Mouse (Mus musculus) forebrain, postnatal 0 days (tissue): ENCODE results near the gene Kel. TPM values are rescaled to one million over a fixed set of nuclear protein-coding genes. Genes with fewer than 3 reads are reported as not detected.

Source experiments
- ATAC-seq: fragments of 200-750 bp; cut with Nextera tagmentation; 2 replicates; pipeline ENCODE4 v1.8.0; 2017; ENCODE audit warnings: mild to moderate bottlenecking, moderate library complexity
- DNase-seq: peaks from one replicate; pipeline ENCODE4 v3.0.0-alpha.2; 2015
- H3K27ac ChIP-seq: fragments of 300-500 bp; sonication (generic); 2 replicates; pipeline ENCODE4 v1.5.1; 2014; ENCODE audit warnings: low read depth, mild to moderate bottlenecking, antibody characterized with exemption, low read length, moderate library complexity, mixed read lengths
- H3K27me3 ChIP-seq: fragments of 300-500 bp; sonication (generic); 2 replicates; pipeline ENCODE4 v1.6.1; 2014; ENCODE audit warnings: mild to moderate bottlenecking, low read length, mixed read lengths; ENCODE audit not compliant: insufficient read depth
- H3K36me3 ChIP-seq: fragments of 300-500 bp; sonication (generic); 2 replicates; pipeline ENCODE4 v1.6.1; 2014; ENCODE audit warnings: mild to moderate bottlenecking, moderate library complexity; ENCODE audit not compliant: insufficient read depth
- H3K4me1 ChIP-seq: fragments of 300-500 bp; sonication (generic); 2 replicates; pipeline ENCODE4 v1.6.1; 2014; ENCODE audit warnings: antibody characterized with exemption; ENCODE audit not compliant: insufficient read depth
- H3K4me2 ChIP-seq: fragments of 300-500 bp; sonication (generic); 2 replicates; pipeline ENCODE4 v1.6.1; 2014; ENCODE audit warnings: low read depth, mild to moderate bottlenecking, moderate library complexity
- H3K4me3 ChIP-seq: fragments of 300-500 bp; sonication (generic); 2 replicates; pipeline ENCODE4 v1.5.1; 2014; ENCODE audit warnings: low read depth, low read length, mixed read lengths
- H3K9ac ChIP-seq: fragments of 300-500 bp; sonication (generic); 2 replicates; pipeline ENCODE4 v1.6.1; 2014; ENCODE audit warnings: mild to moderate bottlenecking
- H3K9me3 ChIP-seq: fragments of 300-500 bp; sonication (generic); 2 replicates; pipeline ENCODE4 v1.6.1; 2016; ENCODE audit warnings: low read length
- CTCF ChIP-seq: sonication (generic); IDR thresholded peaks from 2 replicates; pipeline ENCODE4 v1.5.1; 2016; ENCODE audit warnings: antibody characterized with exemption, control low read depth, low read depth
- WGBS: fragments of 180-500 bp; shearing (Covaris S2); extraction: QIAGEN DNeasy Blood & Tissue Kit; methylation state at CpG from one replicate; pipeline ENCODE4 v1.1.7; 2014; 5-methylcytosine and 5-hydroxymethylcytosine counted together
- polyA plus RNA-seq: library from polyadenylated mRNA; unstranded; fragments of >200 nt; fragmentation: Nextera tagmentation; extraction: Ambion mirVana; gene quantifications from 2 replicates; pipeline ENCODE4 v1.2.1, GENCODE M21; 2015
- total RNA-seq: library from RNA; depleted of rRNA; stranded (reverse); fragments of >200 nt; gene quantifications from 2 replicates; pipeline ENCODE4 v1.2.3, GENCODE M21; 2014

The Kel gene
- total and polyA plus RNA-seq, 2 experiments from 2014 or later, result not detected

GRCm38 (mm10) chr6:41706275-41706674, 2.1 kb upstream of the Kel start:
- H3K36me3 ChIP-seq, result no peaks in the 10 kb centered on the region
- H3K4me1 ChIP-seq, result no peaks in the 10 kb centered on the region
- DNase-seq (no peak), ATAC-seq (no peak)
- no peak overlapping the region for H3K27ac ChIP-seq
- WGBS, result 92% methylated on average over 7 of the region's 7 CpGs
- no peaks in the 10 kb centered on the region for H3K27me3 ChIP-seq
- TF ChIP-seq CTCF, result no peak
- H3K9me3 ChIP-seq, result no peaks in the 10 kb centered on the region
- H3K4me2 ChIP-seq, result no peak overlapping the region
- no peak overlapping the region for H3K4me3 ChIP-seq
- no peak overlapping the region for H3K9ac ChIP-seq

GRCm38 (mm10) chr6:41702928-41703327, 1.2 kb downstream of the Kel start:
- Histone ChIP-seq H3K4me2 (no peak overlapping the region), H3K27me3 (no peaks in the 10 kb centered on the region), H3K9me3 (no peaks in the 10 kb centered on the region), H3K4me3 (no peak overlapping the region), H3K9ac (no peak overlapping the region), H3K27ac (no peak overlapping the region), H3K36me3 (no peaks in the 10 kb centered on the region), H3K4me1 (no peaks in the 10 kb centered on the region)
- 80% methylated on average over 2 of the region's 2 CpGs for WGBS
- no peak for TF ChIP-seq CTCF
- ATAC-seq (no peak), DNase-seq (no peak)

GRCm38 (mm10) chr6:41701245-41701644, 2.9 kb downstream of the Kel start:
- H3K36me3 ChIP-seq, result no peaks in the 10 kb centered on the region
- no peak overlapping the region for H3K4me3 ChIP-seq
- no peaks in the 10 kb centered on the region for H3K27me3 ChIP-seq
- no peak for TF ChIP-seq CTCF
- WGBS, result 76% methylated on average over 1 of the region's 1 CpGs
- no peaks in the 10 kb centered on the region for H3K9me3 ChIP-seq
- DNase-seq (no peak), ATAC-seq (no peak)
- H3K27ac ChIP-seq, result no peak overlapping the region
- H3K9ac ChIP-seq, result no peak overlapping the region
- no peak overlapping the region for H3K4me2 ChIP-seq
- no peaks in the 10 kb centered on the region for H3K4me1 ChIP-seq

- ATAC-seq (no peak), DNase-seq (no peak)
- TF ChIP-seq CTCF, result no peak
- Histone ChIP-seq H3K4me3 (no peak overlapping the region), H3K9me3 (no peaks in the 10 kb centered on the region), H3K4me2 (no peak overlapping the region), H3K9ac (no peak overlapping the region), H3K27ac (no peak overlapping the region), H3K36me3 (no peaks in the 10 kb centered on the region), H3K4me1 (no peaks in the 10 kb centered on the region), H3K27me3 (no peaks in the 10 kb centered on the region)
- WGBS, result 90% methylated on average over 1 of the region's 1 CpGs
Observed at GRCm38 (mm10) chr6:41694407-41694806, 9.7 kb downstream of the Kel start.

- no peak overlapping the region for H3K4me3 ChIP-seq
- no peak for DNase-seq
- H3K27me3 ChIP-seq, result no peaks in the 10 kb centered on the region
- no peak for TF ChIP-seq CTCF
- H3K4me1 ChIP-seq, result no peaks in the 10 kb centered on the region
- no peak overlapping the region for H3K9ac ChIP-seq
- no peak overlapping the region for H3K27ac ChIP-seq
- H3K4me2 ChIP-seq, result no peak overlapping the region
- H3K9me3 ChIP-seq, result no peaks in the 10 kb centered on the region
- no peaks in the 10 kb centered on the region for H3K36me3 ChIP-seq
- no peak for ATAC-seq
Observed at GRCm38 (mm10) chr6:41692200-41692599, 11.9 kb downstream of the Kel start.

- no peaks in the 10 kb centered on the region for H3K36me3 ChIP-seq
- no peak overlapping the region for H3K4me3 ChIP-seq
- no peak for ATAC-seq
- no peaks in the 10 kb centered on the region for H3K4me1 ChIP-seq
- no peak overlapping the region for H3K27ac ChIP-seq
- DNase-seq, result no peak
- no peaks in the 10 kb centered on the region for H3K9me3 ChIP-seq
- no peak overlapping the region for H3K4me2 ChIP-seq
- WGBS, result 87% methylated on average over 3 of the region's 3 CpGs
- no peak overlapping the region for H3K9ac ChIP-seq
- H3K27me3 ChIP-seq, result no peaks in the 10 kb centered on the region
- no peak for TF ChIP-seq CTCF
Observed at GRCm38 (mm10) chr6:41685596-41685995, 18.5 kb downstream of the Kel start.

- H3K4me2 ChIP-seq, result no peak overlapping the region
- H3K4me1 ChIP-seq, result no peaks in the 10 kb centered on the region
- H3K4me3 ChIP-seq, result no peak overlapping the region
- H3K9me3 ChIP-seq, result no peaks in the 10 kb centered on the region
- no peak overlapping the region for H3K27ac ChIP-seq
- H3K36me3 ChIP-seq, result no peaks in the 10 kb centered on the region
- no peak for TF ChIP-seq CTCF
- no peak overlapping the region for H3K9ac ChIP-seq
- ATAC-seq (no peak), DNase-seq (no peak)
- 91% methylated on average over 5 of the region's 5 CpGs for WGBS
- H3K27me3 ChIP-seq, result no peaks in the 10 kb centered on the region
Observed at GRCm38 (mm10) chr6:41684911-41685310, 19.2 kb downstream of the Kel start.

GRCm38 (mm10) chr6:41684131-41684530, 20.0 kb downstream of the Kel start, which contains the start of gene Llcfc1:
Gene Llcfc1 (plus strand): TSS chr6:41684431.
- Histone ChIP-seq H3K9me3 (no peaks in the 10 kb centered on the region), H3K36me3 (no peaks in the 10 kb centered on the region), H3K4me1 (no peaks in the 10 kb centered on the region), H3K9ac (no peak within 1 kb of the TSS), H3K4me2 (no peak within 1 kb of the TSS), H3K27me3 (no peaks in the 10 kb centered on the region), H3K4me3 (no peak within 1 kb of the TSS), H3K27ac (no peak within 1 kb of the TSS)
- WGBS, result 86% methylated on average over 2 of the region's 2 CpGs
- no peak for DNase-seq
- ATAC-seq, result no peak
- TF ChIP-seq CTCF, result no peak
